Mouse (Mus musculus) liver, embryonic 14.5 days (tissue): ENCODE measurements around the gene Abca4. TPM values are rescaled to one million over a fixed set of nuclear protein-coding genes. Genes with fewer than 3 reads are reported as not detected.

Experiments used
- ATAC-seq: fragments of 200-750 bp; cut with Nextera tagmentation; 2 replicates; pipeline ENCODE4 v1.8.0; 2017; ENCODE audit warnings: moderate number of reproducible peaks, mild to moderate bottlenecking, moderate library complexity; ENCODE audit not compliant: insufficient read depth
- DNase-seq, 3 experiments: peaks; one replicate each; pipeline ENCODE4 v3.0.0-alpha.2; 2012 to 2013; ENCODE audit warnings: low read depth in 3 of 3, low spot score in 3 of 3
- H3K27ac ChIP-seq: fragments of 300-500 bp; sonication (generic); 2 replicates; pipeline ENCODE4 v1.5.1; 2014; ENCODE audit warnings: moderate library complexity, mild to moderate bottlenecking, control low read depth, inconsistent platforms
- H3K27me3 ChIP-seq: fragments of 300-500 bp; sonication (generic); 2 replicates; pipeline ENCODE4 v1.6.1; 2014; ENCODE audit warnings: mild to moderate bottlenecking, low read length, moderate library complexity; ENCODE audit not compliant: control insufficient read depth, insufficient read depth
- H3K36me3 ChIP-seq: fragments of 300-500 bp; sonication (generic); replicated peaks from 2 replicates; pipeline ENCODE4 v1.6.1; 2014; ENCODE audit warnings: low read depth; ENCODE audit not compliant: control insufficient read depth, insufficient read depth
- H3K4me1 ChIP-seq, 2 experiments: fragments of 200-500 bp in 1 of 2; fragments of 300-500 bp in 1 of 2; sonication (generic) in 1 of 2; replicated peaks; 2 replicates each; pipeline ENCODE4 v1.6.1; 2012 to 2014; ENCODE audit warnings: antibody characterized with exemption in 1 of 2, inconsistent platforms in 1 of 2, low read length in 1 of 2; ENCODE audit not compliant: control insufficient read depth in 2 of 2, insufficient read depth in 2 of 2
- H3K4me2 ChIP-seq: fragments of 300-500 bp; sonication (generic); 2 replicates; pipeline ENCODE4 v1.6.1; 2014; ENCODE audit warnings: low read depth, mild to moderate bottlenecking, control low read depth, moderate library complexity
- H3K4me3 ChIP-seq, 2 experiments: fragments of 200-500 bp in 1 of 2; fragments of 300-500 bp in 1 of 2; sonication (generic) in 1 of 2; 2 replicates each; pipeline ENCODE4 v1.5.1; 2012 to 2014; ENCODE audit warnings: low read depth in 2 of 2, low read length in 2 of 2, mild to moderate bottlenecking in 2 of 2, control low read depth in 1 of 2, inconsistent platforms in 1 of 2, moderate library complexity in 1 of 2; ENCODE audit not compliant: insufficient read depth in 1 of 2
- H3K9ac ChIP-seq: fragments of 300-500 bp; sonication (generic); replicated peaks from 2 replicates; pipeline ENCODE4 v1.6.1; 2014; ENCODE audit warnings: mild to moderate bottlenecking, control low read depth, moderate library complexity
- H3K9me3 ChIP-seq: fragments of 300-500 bp; sonication (generic); 2 replicates; pipeline ENCODE4 v1.6.1; 2016; ENCODE audit warnings: low read length, mixed read lengths; ENCODE audit not compliant: control insufficient read depth
- CTCF ChIP-seq: IDR thresholded peaks from 2 replicates; pipeline ENCODE4 v1.5.1; 2016; ENCODE audit warnings: antibody characterized with exemption, low read depth, control low read depth
- EP300 ChIP-seq: IDR thresholded peaks from 2 replicates; pipeline ENCODE4 v1.6.1; 2016; ENCODE audit warnings: antibody characterized with exemption, low read depth
- WGBS: fragments of 180-500 bp; shearing (Covaris S2); extraction: QIAGEN DNeasy Blood & Tissue Kit; methylation state at CpG from one replicate; pipeline ENCODE4 v1.1.7; 2014; ENCODE audit not compliant: insufficient replicate concordance; 5-methylcytosine and 5-hydroxymethylcytosine counted together
- polyA plus RNA-seq, 2 experiments: library from polyadenylated mRNA; depleted of rRNA in 1 of 2; stranded (reverse) in 1 of 2; unstranded in 1 of 2; fragments of >200 nt; fragmentation: Nextera tagmentation in 1 of 2; extraction: Ambion mirVana in 1 of 2; gene quantifications; 2 replicates each; pipeline versions ENCODE4 v1.2.1 to v1.2.3; 2012 to 2014

The Abca4 gene
- polyA plus RNA-seq, 2 experiments = 0.35 to 0.53 TPM

DNA sequence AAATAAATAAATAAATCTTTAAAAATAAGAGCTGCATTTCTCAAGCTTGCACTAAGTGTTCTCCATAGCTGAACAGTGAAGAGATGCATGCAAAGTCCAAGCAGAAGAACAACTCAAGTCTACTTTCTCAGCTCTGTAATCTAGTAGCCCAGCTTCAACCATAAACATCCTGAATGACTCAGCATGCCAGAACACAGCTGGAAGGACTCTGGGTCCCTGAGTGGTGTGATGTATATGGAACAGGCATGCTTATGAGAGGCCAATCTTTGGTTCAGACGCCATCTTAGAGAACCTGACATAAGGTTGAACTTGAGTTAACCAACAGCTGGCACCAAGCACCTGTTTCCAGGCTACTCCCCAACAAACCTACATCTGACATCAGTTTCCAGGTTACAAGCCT, 142.7 kb downstream of the Abca4 start:
- no peaks in the 10 kb centered on the region for H3K27me3 ChIP-seq
- 15% methylated on average over 1 of the region's 1 CpGs for WGBS
- no peak overlapping the region for H3K27ac ChIP-seq
- no peak for TF ChIP-seq EP300
- no peak overlapping the region for H3K4me2 ChIP-seq
- H3K4me1 ChIP-seq = peaks cover 0 to 4% of the 10 kb centered on the region in 2 experiments; a peak in 2 of 4 replicates
- DNase-seq (no peak), ATAC-seq (peak; percentile 53; the same call in 1 of the 2 replicates)
- H3K9ac ChIP-seq = no peak overlapping the region
- no peak overlapping the region for H3K4me3 ChIP-seq
- no peaks in the 10 kb centered on the region for H3K36me3 ChIP-seq
- no peaks in the 10 kb centered on the region for H3K9me3 ChIP-seq

DNA sequence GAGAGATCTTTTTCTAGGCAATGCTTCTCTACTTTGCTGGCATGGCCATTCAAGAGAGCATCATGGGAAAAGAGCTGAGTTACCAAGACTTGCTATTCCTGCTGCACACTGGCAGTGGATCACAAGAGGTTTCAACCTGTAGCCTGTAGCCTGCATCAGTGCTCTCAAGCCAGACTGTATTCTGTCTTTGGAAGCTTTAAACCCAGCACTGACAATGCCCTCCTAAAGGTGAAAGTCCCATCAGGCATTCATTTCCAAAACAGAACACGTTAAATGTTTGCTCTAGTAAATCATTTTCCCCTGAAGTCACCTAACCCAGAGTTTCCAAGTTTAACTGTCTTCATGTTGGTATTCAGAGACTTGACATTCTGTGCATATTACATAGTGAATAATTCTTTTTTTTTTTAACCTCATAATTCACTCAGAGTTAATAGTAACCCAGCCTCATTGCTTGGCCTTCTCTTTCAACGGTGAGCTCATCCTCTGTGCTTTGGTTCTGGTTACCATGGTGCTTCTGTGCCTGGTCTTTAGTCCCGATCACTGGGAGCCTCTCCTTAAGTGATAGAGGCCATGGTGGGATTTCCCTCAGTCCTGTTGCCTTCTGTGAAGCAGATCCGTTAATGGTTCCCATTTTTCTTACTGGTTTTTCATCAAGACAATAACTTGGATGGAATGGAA, 152.5 kb downstream of the Abca4 start:
- no peaks in the 10 kb centered on the region for H3K27me3 ChIP-seq
- TF ChIP-seq EP300 = no peak
- no peak for TF ChIP-seq CTCF
- H3K27ac ChIP-seq = no peak overlapping the region
- H3K4me2 ChIP-seq = no peak overlapping the region
- H3K36me3 ChIP-seq = no peaks in the 10 kb centered on the region
- peaks cover 0 to 12% of the 10 kb centered on the region in 2 experiments; a peak in 3 of 4 replicates for H3K4me1 ChIP-seq
- DNase-seq (no peak), ATAC-seq (no peak)
- no peak overlapping the region for H3K4me3 ChIP-seq
- WGBS = 60% methylated on average over 4 of the region's 4 CpGs
- H3K9ac ChIP-seq = no peak overlapping the region
- no peaks in the 10 kb centered on the region for H3K9me3 ChIP-seq

DNA sequence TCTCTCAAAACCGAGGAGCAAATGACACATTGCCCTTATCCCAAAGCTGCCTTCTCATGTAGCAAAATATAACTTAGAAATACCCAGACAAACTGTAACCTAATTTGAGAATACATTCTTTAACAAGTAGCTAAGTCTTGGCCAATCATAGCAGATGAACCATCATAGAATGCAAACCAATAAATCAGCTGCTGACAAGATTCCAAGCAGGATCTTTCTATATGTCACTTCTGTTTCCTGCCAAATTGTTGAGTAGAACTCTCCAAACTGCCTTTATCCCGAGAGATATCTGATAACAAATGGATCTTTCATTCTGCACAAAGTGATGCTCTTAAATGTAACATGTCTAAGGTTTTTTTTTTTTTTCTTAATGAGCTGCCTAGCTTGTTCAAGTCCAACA, 154.3 kb downstream of the Abca4 start:
- no peak overlapping the region for H3K27ac ChIP-seq
- TF ChIP-seq CTCF = no peak
- TF ChIP-seq EP300 = no peak
- WGBS = 43% methylated on average over 2 of the region's 2 CpGs

DNA sequence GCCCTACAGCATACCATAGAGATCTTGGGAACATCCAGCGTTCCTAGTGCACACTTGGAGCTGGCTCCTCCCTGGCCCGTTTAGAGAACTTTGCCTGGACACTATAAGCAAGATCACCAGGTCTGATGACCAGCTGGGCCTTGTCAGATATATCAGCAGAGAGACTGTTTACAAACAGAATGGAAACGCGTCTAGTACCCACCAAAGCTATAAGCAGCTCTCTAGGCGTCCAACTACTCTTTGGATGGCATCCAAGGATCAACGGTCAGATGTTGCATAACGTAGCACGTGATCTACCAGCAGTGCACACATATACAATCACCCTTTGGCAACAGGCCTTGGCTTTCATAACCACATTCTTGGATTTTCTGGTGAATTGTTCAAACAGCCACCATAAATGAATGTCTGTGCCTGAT, 154.7 kb downstream of the Abca4 start:
- ATAC-seq (peak; percentile 69; the same call in 1 of the 2 replicates), DNase-seq (peak; percentile 28 to 41 (median 39))
- H3K9ac ChIP-seq = no peak overlapping the region
- H3K27me3 ChIP-seq = no peaks in the 10 kb centered on the region
- no peak overlapping the region for H3K27ac ChIP-seq
- no peaks in the 10 kb centered on the region for H3K9me3 ChIP-seq
- H3K4me2 ChIP-seq = no peak overlapping the region
- no peaks in the 10 kb centered on the region for H3K36me3 ChIP-seq
- no peak overlapping the region for H3K4me3 ChIP-seq
- H3K4me1 ChIP-seq = peaks cover 0 to 16% of the 10 kb centered on the region in 2 experiments; a peak in 3 of 4 replicates
- TF ChIP-seq CTCF (no peak), EP300 (no peak)
- WGBS = 57% methylated on average over 8 of the region's 8 CpGs

More for the DNA sequence above, 154.3 kb downstream of the Abca4 start:
- Histone ChIP-seq H3K36me3 (no peaks in the 10 kb centered on the region), H3K4me3 (no peak overlapping the region), H3K9me3 (no peaks in the 10 kb centered on the region), H3K4me2 (no peak overlapping the region), H3K4me1 (peaks cover 0 to 16% of the 10 kb centered on the region in 2 experiments; a peak in 3 of 4 replicates), H3K9ac (no peak overlapping the region), H3K27me3 (no peaks in the 10 kb centered on the region)
- no peak for DNase-seq
- no peak for ATAC-seq

DNA sequence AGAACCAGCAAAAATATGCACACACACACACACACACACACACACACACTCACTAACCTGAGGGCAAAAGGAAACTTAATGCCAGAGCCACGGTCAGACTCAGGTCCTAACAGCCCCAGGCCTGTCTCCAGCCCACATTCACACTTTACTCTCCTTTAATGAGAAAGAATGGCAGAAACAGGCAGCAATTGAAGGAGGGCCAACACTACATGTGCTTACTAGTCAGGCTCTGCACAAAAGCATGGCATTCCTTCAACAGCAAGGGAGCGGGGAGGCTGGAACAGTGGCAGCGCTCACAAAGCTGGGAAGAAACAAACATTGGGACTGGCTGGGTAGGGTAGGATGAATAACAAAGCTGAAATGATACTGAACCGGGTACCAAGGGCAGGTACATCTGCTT, 155.4 kb downstream of the Abca4 start:
- Histone ChIP-seq H3K9ac (no peak overlapping the region), H3K36me3 (no peaks in the 10 kb centered on the region), H3K4me1 (peaks cover 0 to 16% of the 10 kb centered on the region in 2 experiments; a peak in 3 of 4 replicates), H3K9me3 (no peaks in the 10 kb centered on the region), H3K27ac (no peak overlapping the region), H3K4me3 (no peak overlapping the region), H3K4me2 (no peak overlapping the region), H3K27me3 (no peaks in the 10 kb centered on the region)
- no peak for TF ChIP-seq CTCF
- TF ChIP-seq EP300 = no peak
- WGBS = 76% methylated on average over 4 of the region's 4 CpGs
- ATAC-seq (no peak), DNase-seq (no peak)
